Mouse (Mus musculus) embryonic facial prominence, embryonic 15.5 days (tissue): ENCODE data around the gene Hba-a2. TPM values are rescaled to one million over a fixed set of nuclear protein-coding genes. Genes with fewer than 3 reads are reported as not detected.
A peak's percentile ranks its signal among the peaks of the same experiment; 100 is the strongest.

Source experiments
- ATAC-seq: fragments of 200-750 bp; cut with Nextera tagmentation; 2 replicates; pipeline ENCODE4 v1.8.0; 2017; ENCODE audit warnings: low read depth, moderate TSS enrichment; ENCODE audit not compliant: insufficient number of reproducible peaks, low FRiP score, low TSS enrichment
- H3K27ac ChIP-seq: fragments of 300-500 bp; sonication (generic); replicated peaks from 2 replicates; pipeline ENCODE4 v1.5.1; 2015; ENCODE audit warnings: mild to moderate bottlenecking, inconsistent platforms
- H3K27me3 ChIP-seq: fragments of 300-500 bp; sonication (generic); 2 replicates; pipeline ENCODE4 v1.6.1; 2015; ENCODE audit warnings: inconsistent platforms
- H3K36me3 ChIP-seq: fragments of 300-500 bp; sonication (generic); 2 replicates; pipeline ENCODE4 v1.6.1; 2015; ENCODE audit warnings: mild to moderate bottlenecking, inconsistent platforms
- H3K4me1 ChIP-seq: fragments of 300-500 bp; sonication (generic); 2 replicates; pipeline ENCODE4 v1.6.1; 2015; ENCODE audit warnings: inconsistent platforms
- H3K4me2 ChIP-seq: fragments of 300-500 bp; sonication (generic); replicated peaks from 2 replicates; pipeline ENCODE4 v1.6.1; 2015; ENCODE audit warnings: mild to moderate bottlenecking, inconsistent platforms
- H3K4me3 ChIP-seq: fragments of 300-500 bp; sonication (generic); replicated peaks from 2 replicates; pipeline ENCODE4 v1.5.1; 2015; ENCODE audit warnings: mild to moderate bottlenecking, inconsistent platforms
- H3K9ac ChIP-seq: fragments of 300-500 bp; sonication (generic); 2 replicates; pipeline ENCODE4 v1.6.1; 2015; ENCODE audit warnings: inconsistent platforms
- H3K9me3 ChIP-seq: fragments of 300-500 bp; sonication (generic); replicated peaks from 2 replicates; pipeline ENCODE4 v1.6.1; 2016; ENCODE audit warnings: inconsistent platforms
- WGBS: fragments of 180-500 bp; shearing (Covaris S2); methylation state at CpG from one replicate; pipeline ENCODE4 v1.1.7; 2015; 5-methylcytosine and 5-hydroxymethylcytosine counted together
- polyA plus RNA-seq: library from polyadenylated mRNA; unstranded; fragments of >200 nt; fragmentation: Nextera tagmentation; extraction: Ambion mirVana; gene quantifications from 2 replicates; pipeline ENCODE4 v1.2.1, GENCODE M21; 2015

Hba-a2 gene
- polyA plus RNA-seq, 1 experiment from 2014 or later = 11,613 TPM

DNA sequence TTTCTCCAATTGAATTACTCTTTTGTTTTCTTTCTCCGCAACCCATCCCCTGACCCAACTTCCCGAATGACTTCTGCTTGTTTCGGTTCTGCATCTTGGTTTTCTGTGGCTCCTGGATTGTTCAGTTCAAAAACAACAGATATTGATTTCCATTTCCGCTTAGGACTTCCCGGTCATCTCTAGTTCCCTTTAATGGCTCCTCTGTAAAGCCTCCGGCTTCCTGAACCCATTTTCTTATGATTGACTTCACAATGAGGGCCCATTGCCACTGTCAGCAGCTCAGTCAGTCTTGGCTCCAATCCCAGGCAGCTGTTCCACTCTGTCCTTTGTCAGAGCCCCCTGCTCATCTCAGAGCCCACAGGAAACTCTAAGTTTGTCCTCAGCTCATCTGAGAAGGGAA, 34.8 kb downstream of the Hba-a2 start:
- no peak overlapping the region for H3K4me3 ChIP-seq
- no peak overlapping the region for H3K4me2 ChIP-seq
- H3K36me3 ChIP-seq = no peaks in the 10 kb centered on the region
- 0 out of 2 replicates have a peak overlapping the region, but pooled peaks have one; percentile 39 for H3K27ac ChIP-seq
- ATAC-seq = no peak
- no peak overlapping the region for H3K9ac ChIP-seq
- no peaks in the 10 kb centered on the region for H3K27me3 ChIP-seq
- WGBS = 55% methylated on average over 6 of the region's 6 CpGs
- peaks cover 8% of the 10 kb centered on the region; the same call in 1 of the 2 replicates for H3K4me1 ChIP-seq
- no peaks in the 10 kb centered on the region for H3K9me3 ChIP-seq

DNA sequence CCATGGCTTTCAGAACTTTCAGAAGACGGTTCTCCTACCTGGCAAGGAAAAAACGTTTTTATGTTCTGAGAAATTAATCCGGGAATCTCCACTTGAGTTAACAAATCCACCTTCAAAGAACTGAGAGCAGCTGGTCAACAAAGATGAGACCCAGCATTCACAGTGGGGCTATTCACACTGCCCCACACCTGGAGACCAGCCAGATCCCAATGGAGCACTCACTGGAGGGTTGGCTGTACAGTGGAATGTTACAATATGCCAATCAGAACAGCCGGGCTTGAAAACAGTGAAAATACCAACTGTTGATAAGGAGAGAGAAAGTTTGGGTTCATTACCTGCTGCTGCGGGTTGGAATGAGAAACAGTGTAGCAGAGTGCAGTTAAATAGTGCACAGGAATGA, 35.6 kb downstream of the Hba-a2 start:
- H3K4me2 ChIP-seq = no peak overlapping the region
- no peak for ATAC-seq
- 55% methylated on average over 5 of the region's 5 CpGs for WGBS

DNA sequence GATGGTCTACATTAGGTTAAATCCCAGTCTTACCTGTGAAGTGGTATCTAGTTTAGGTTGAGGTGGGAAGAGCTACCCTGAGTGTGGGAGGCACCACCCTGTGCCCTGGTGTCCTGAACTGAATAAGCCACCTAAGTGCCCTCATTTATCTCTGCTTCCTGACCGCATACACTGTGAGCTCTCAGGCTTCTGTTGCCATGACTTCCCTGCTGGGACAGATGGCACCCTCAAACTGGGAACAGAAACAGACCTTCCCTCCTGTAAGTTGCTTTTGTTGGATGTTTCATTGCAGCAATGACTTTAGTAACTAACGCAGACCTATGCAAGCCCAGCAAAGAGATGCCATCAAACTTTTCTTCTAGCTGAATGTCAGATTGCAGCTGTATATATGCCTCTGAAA, 36.9 kb downstream of the Hba-a2 start:
- Histone ChIP-seq H3K27ac (no peak overlapping the region), H3K4me3 (no peak overlapping the region), H3K36me3 (no peaks in the 10 kb centered on the region), H3K27me3 (no peaks in the 10 kb centered on the region), H3K4me1 (peaks cover 8% of the 10 kb centered on the region; the same call in 1 of the 2 replicates), H3K9me3 (no peaks in the 10 kb centered on the region), H3K9ac (no peak overlapping the region), H3K4me2 (no peak overlapping the region)
- WGBS = 81% methylated on average over 2 of the region's 2 CpGs
- no peak for ATAC-seq

More for the DNA sequence above, 35.6 kb downstream of the Hba-a2 start:
- no peak overlapping the region for H3K27ac ChIP-seq
- no peak overlapping the region for H3K9ac ChIP-seq
- H3K27me3 ChIP-seq = no peaks in the 10 kb centered on the region
- H3K4me1 ChIP-seq = peaks cover 8% of the 10 kb centered on the region; the same call in 1 of the 2 replicates
- no peaks in the 10 kb centered on the region for H3K36me3 ChIP-seq
- H3K4me3 ChIP-seq = no peak overlapping the region
- no peaks in the 10 kb centered on the region for H3K9me3 ChIP-seq

DNA sequence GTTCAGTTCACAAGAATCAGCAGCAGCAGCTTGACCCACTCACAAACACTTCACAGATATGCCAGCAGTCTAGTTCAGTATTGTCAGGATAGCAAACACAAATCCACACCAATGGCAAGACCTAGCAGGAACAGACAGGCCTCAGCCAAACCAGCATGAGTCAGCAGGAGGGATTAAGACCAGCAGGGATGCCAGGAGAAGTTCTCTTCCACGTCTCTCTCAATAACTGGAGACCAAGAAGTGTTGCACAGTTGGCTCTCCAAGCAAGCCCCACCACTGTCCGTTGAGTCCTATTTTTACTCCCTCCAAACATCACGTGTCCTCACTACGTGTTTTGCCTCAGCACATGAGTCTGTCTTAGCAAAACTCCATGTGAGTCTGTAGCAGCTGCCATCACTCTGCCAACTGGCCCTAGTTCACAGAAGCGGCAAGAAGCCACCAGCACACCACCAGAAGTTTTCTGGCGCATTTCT, 40.2 kb downstream of the Hba-a2 start:
- no peak for ATAC-seq
- H3K27me3 ChIP-seq = no peaks in the 10 kb centered on the region
- H3K36me3 ChIP-seq = no peaks in the 10 kb centered on the region
- no peaks in the 10 kb centered on the region for H3K9me3 ChIP-seq
- no peak overlapping the region for H3K4me3 ChIP-seq
- H3K9ac ChIP-seq = no peak overlapping the region
- WGBS = 76% methylated on average over 6 of the region's 6 CpGs
- H3K4me2 ChIP-seq = no peak overlapping the region
- peaks cover 10% of the 10 kb centered on the region; the same call in 1 of the 2 replicates for H3K4me1 ChIP-seq
- H3K27ac ChIP-seq = no peak overlapping the region

DNA sequence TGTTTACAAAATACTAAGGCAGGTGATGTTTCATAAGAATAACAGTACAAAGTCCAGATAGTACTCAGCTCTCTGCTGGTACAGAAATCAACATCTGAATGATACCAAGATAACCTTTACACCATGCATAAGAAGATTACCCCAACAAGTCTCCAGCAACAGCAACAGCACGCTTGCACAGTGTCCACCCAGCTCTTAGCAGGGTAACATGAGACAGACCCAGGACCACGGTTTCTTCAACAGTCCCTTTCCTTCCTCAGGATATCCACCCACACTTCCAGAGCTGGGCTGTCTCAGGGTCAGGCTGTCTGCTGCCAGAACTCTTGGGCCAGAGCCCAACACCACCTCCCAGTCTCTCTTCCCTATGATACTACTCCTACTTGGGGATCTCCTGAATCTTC, 42.8 kb downstream of the Hba-a2 start:
- Histone ChIP-seq H3K27ac (no peak overlapping the region), H3K27me3 (no peaks in the 10 kb centered on the region), H3K9me3 (no peaks in the 10 kb centered on the region), H3K4me3 (no peak overlapping the region), H3K36me3 (no peaks in the 10 kb centered on the region), H3K4me2 (no peak overlapping the region), H3K4me1 (peaks cover 10% of the 10 kb centered on the region; the same call in 1 of the 2 replicates), H3K9ac (no peak overlapping the region)
- 56% methylated on average over 2 of the region's 2 CpGs for WGBS
- ATAC-seq = no peak

DNA sequence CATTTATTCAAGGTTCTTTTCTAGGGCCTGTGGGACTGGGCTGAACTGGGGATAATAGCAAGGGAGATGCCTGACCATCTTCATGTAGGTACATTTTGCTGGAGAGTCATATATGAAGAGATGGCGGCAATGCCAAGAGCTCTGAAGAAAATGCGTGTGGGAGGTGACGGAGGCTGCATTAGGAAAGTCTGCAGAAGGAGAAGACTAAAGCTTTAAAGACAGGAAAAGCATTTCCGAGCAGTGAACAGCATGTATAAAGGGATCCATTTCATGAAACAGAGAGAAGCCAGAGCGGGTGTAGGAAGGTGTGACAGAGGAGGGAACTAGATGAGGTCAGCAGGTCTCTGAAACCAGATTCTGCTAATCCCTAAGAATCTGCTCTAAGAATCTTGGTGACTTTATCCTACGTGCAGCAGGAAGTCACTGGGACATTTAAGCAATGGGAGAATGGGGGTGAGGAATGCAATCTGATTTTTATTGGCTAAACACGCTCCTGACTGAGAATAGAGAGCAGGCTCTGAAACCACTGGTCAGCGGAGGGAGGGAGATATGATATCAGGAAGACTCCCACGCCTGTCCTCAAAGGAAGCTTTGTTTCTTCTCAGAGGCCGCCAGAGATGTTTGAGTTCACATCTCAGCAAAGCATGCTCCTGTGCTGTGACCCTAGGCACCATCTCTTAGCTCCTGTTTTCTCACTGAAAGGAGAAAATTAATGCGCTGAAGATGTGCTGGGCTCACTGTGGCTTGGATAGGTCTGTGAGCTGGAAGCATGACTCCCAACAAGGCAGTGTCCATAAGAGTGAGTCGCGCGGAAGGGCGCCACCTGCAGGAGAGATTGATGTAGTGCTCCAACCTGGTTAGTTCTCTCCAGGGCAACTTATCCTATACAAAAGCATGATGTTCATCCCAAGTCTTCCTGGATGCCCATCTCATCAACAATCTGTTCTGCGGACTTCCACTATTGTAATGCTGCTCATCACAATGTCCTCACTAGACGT, 44.5 kb downstream of the Hba-a2 start:
- Histone ChIP-seq H3K27ac (no peak overlapping the region), H3K36me3 (no peaks in the 10 kb centered on the region), H3K27me3 (no peaks in the 10 kb centered on the region), H3K4me3 (no peak overlapping the region), H3K4me1 (peaks cover 10% of the 10 kb centered on the region; the same call in 1 of the 2 replicates), H3K9me3 (no peaks in the 10 kb centered on the region), H3K9ac (no peak overlapping the region), H3K4me2 (no peak overlapping the region)
- ATAC-seq = 0 out of 2 replicates have a peak, but pooled peaks have one; percentile 12
- 34% methylated on average over 17 of the region's 17 CpGs for WGBS

DNA sequence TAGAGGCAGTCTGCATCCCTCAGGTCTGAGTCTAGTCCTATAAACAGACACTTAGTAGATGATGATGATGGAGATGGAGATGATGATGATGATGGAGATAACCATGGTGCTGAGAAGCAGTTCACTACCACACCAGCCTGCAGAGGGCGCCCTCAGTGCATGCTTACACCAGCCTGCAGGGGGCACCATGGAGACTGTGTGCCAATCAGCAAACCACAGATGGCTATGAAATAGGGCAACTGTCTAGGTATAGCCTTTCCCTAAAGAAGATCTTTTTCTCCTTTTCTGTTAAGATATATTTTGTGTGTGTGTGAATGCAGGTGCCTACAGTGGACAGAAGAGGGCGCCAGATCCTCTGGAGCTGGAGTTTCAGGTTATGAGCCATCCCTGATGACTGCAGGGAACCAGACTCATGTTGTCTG, 46.5 kb downstream of the Hba-a2 start:
- Histone ChIP-seq H3K27me3 (no peaks in the 10 kb centered on the region), H3K4me1 (peaks cover 21% of the 10 kb centered on the region), H3K27ac (no peak overlapping the region), H3K9ac (no peak overlapping the region), H3K36me3 (no peaks in the 10 kb centered on the region), H3K4me3 (no peak overlapping the region), H3K9me3 (no peaks in the 10 kb centered on the region), H3K4me2 (no peak overlapping the region)
- ATAC-seq = no peak
- WGBS = 17% methylated on average over 2 of the region's 2 CpGs

DNA sequence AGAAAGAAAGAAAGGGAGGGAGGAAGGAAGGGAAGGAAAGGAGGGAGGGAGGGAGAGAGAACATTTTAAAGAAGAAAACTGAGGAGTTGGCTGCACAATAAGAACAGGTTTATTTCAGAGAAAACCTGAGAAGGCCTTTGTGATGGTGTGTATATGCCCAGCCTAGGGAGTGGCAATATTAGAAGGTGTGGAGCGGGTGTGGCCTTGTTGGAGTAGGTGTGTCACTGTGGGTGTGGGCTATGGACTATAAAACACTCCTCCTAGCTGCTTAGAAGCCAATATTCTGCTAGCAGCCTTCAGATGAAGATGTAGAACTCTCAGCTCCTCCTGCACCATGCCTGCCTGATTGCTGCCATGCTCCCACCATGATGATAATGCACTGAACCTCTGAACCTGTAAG, 47.1 kb downstream of the Hba-a2 start:
- Histone ChIP-seq H3K27me3 (no peaks in the 10 kb centered on the region), H3K4me3 (no peak overlapping the region), H3K4me1 (peaks cover 21% of the 10 kb centered on the region), H3K9ac (no peak overlapping the region), H3K27ac (no peak overlapping the region), H3K4me2 (no peak overlapping the region), H3K36me3 (no peaks in the 10 kb centered on the region), H3K9me3 (no peaks in the 10 kb centered on the region)
- no peak for ATAC-seq
- WGBS = 89% methylated on average over 1 of the region's 1 CpGs

DNA sequence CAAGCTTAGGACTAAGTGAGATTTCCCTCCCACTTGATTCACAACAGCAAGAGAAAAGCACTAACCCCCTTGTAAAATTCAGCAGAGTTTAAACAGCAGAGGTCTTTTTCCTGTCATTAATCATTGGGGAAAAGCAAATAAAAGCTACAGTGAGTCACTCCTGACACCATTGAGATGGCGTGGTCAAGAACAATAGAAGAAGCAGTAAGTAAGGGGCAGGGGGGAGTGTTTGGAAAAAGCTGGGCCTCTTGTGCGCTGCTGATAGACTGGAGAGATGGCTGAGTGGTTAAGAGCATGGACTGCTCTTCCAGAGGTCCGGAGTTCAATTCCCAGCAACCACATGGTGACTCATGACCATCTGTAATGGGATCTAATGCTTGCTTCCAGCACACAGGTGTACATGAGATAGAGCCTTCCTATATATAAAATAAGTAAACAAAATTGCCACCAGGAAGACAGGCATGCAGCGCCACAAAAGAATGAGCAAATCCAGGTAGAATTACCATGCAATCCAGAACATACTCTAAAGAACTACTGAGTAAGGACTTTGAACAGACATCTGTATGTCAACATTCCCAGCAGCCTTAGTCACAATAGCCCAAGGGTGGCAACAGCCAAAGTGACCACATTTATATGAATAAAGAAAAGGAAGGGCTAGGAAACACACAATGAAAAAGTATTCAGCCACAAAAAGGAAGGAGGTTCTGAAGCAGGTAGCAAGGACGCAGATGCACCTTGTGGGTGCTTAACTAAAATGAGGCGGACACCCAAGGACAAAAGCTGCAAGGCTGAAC, 49.4 kb downstream of the Hba-a2 start:
- Histone ChIP-seq H3K9ac (no peak overlapping the region), H3K27me3 (no peaks in the 10 kb centered on the region), H3K4me2 (no peak overlapping the region), H3K4me1 (peaks cover 39% of the 10 kb centered on the region), H3K9me3 (no peaks in the 10 kb centered on the region), H3K27ac (no peak overlapping the region), H3K4me3 (no peak overlapping the region), H3K36me3 (peaks cover 4% of the 10 kb centered on the region; the same call in 1 of the 2 replicates)
- 78% methylated on average over 6 of the region's 6 CpGs for WGBS
- ATAC-seq = no peak
